Mouse (Mus musculus): Measurements from ENCODE around the gene Macrod2. TPM values are rescaled to one million over a fixed set of nuclear protein-coding genes. Genes with fewer than 3 reads are reported as not detected.

Gene Macrod2
- polyA plus RNA-seq, 1 experiment from 2014 or later: 31.1 TPM

GRCm38 (mm10) chr2:141728998-141729397, 1333.9 kb downstream of the Macrod2 start:
- Histone ChIP-seq H3K4me3 (ENCODE audit: low read depth, low read length) (no peak overlapping the region), H3K4me1 (ENCODE audit: insufficient read depth) (no peaks in the 10 kb centered on the region), H3K36me3 (ENCODE audit: insufficient read depth) (no peaks in the 10 kb centered on the region), H3K9me3 (ENCODE audit: low read depth, low read length) (no peaks in the 10 kb centered on the region), H3K9ac (no peak overlapping the region), H3K27ac (ENCODE audit: low read depth) (no peak overlapping the region), H3K4me2 (no peak overlapping the region), H3K27me3 (ENCODE audit: insufficient read depth, low read length) (no peaks in the 10 kb centered on the region)
- TF ChIP-seq CTCF (IDR thresholded peaks at IDR 0.05; ENCODE audit: low read depth): no peak
- no peak for DNase-seq
- 64% methylated on average over 4 of the region's 4 CpGs for WGBS
- no peak for ATAC-seq (ENCODE audit: insufficient read depth)

DNA sequence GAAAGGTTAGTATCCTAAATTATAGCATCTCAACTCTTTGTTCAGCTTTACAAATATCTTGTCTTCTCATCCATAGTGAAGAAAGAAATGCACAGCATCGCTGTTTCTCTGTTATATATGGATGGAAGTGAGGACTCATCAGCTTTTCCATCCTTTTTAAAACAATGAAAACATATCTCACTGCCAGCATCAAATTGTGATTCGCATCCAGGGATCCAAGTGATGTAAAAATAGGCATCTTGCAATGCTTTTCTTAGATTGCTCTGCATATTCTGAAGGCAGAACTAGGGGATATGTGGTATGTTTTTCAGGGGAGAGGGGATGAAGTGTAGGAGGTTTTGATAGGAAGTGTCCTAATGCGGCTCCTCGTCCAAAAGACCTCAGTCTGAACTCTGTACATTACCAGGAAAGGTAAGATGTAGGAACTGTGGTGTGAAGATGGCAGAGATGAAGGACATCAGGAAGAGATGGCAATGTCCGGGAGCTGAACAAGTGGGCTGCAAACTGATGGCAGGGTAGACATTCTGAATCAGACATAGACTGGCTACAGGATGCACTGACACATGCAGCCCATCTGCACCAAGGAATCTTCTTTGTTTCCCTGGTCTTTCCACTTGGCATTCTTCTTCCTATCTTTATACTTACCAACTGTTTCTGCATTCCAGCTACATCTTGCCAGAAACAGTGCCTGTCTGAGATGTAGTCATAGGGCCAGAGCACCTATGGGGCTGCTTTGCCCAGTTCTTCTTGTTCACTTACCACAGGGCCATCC, 1341.8 kb downstream of the Macrod2 start:
- Histone ChIP-seq H3K4me3 (ENCODE audit: low read depth, low read length) (no peak overlapping the region), H3K4me1 (ENCODE audit: insufficient read depth) (no peaks in the 10 kb centered on the region), H3K27ac (ENCODE audit: low read depth) (no peak overlapping the region), H3K9me3 (ENCODE audit: low read depth, low read length) (no peaks in the 10 kb centered on the region), H3K4me2 (no peak overlapping the region), H3K36me3 (ENCODE audit: insufficient read depth) (no peaks in the 10 kb centered on the region), H3K9ac (no peak overlapping the region), H3K27me3 (ENCODE audit: insufficient read depth, low read length) (no peaks in the 10 kb centered on the region)
- WGBS: 86% methylated on average over 5 of the region's 5 CpGs
- ATAC-seq (ENCODE audit: insufficient read depth) (no peak), DNase-seq (no peak)
- no peak for TF ChIP-seq CTCF (IDR thresholded peaks at IDR 0.05; ENCODE audit: low read depth)

- no peaks in the 10 kb centered on the region for H3K27me3 ChIP-seq (ENCODE audit: insufficient read depth, low read length)
These were observed 1343.6 kb downstream of the Macrod2 start for GRCm38 (mm10) chr2:141738702-141739101.

GRCm38 (mm10) chr2:141740318-141740717, 1345.2 kb downstream of the Macrod2 start:
- H3K36me3 ChIP-seq (ENCODE audit: insufficient read depth): no peaks in the 10 kb centered on the region
- H3K4me2 ChIP-seq: no peak overlapping the region
- no peak overlapping the region for H3K4me3 ChIP-seq (ENCODE audit: low read depth, low read length)
- H3K4me1 ChIP-seq (ENCODE audit: insufficient read depth): no peaks in the 10 kb centered on the region
- no peak overlapping the region for H3K9ac ChIP-seq
- H3K27ac ChIP-seq (ENCODE audit: low read depth): no peak overlapping the region
- no peaks in the 10 kb centered on the region for H3K9me3 ChIP-seq (ENCODE audit: low read depth, low read length)
- ATAC-seq (ENCODE audit: insufficient read depth) (no peak), DNase-seq (no peak)
- 75% methylated on average over 5 of the region's 5 CpGs for WGBS
- H3K27me3 ChIP-seq (ENCODE audit: insufficient read depth, low read length): no peaks in the 10 kb centered on the region
- no peak for TF ChIP-seq CTCF (IDR thresholded peaks at IDR 0.05; ENCODE audit: low read depth)

More at GRCm38 (mm10) chr2:141738702-141739101, 1343.6 kb downstream of the Macrod2 start:
- Histone ChIP-seq H3K9ac (no peak overlapping the region), H3K36me3 (ENCODE audit: insufficient read depth) (no peaks in the 10 kb centered on the region), H3K9me3 (ENCODE audit: low read depth, low read length) (no peaks in the 10 kb centered on the region), H3K4me3 (ENCODE audit: low read depth, low read length) (no peak overlapping the region), H3K4me1 (ENCODE audit: insufficient read depth) (no peaks in the 10 kb centered on the region), H3K4me2 (no peak overlapping the region), H3K27ac (ENCODE audit: low read depth) (no peak overlapping the region)
- DNase-seq: no peak
- no peak for TF ChIP-seq CTCF (IDR thresholded peaks at IDR 0.05; ENCODE audit: low read depth)
- WGBS: 43% methylated on average over 1 of the region's 1 CpGs
- ATAC-seq (ENCODE audit: insufficient read depth): no peak

DNA sequence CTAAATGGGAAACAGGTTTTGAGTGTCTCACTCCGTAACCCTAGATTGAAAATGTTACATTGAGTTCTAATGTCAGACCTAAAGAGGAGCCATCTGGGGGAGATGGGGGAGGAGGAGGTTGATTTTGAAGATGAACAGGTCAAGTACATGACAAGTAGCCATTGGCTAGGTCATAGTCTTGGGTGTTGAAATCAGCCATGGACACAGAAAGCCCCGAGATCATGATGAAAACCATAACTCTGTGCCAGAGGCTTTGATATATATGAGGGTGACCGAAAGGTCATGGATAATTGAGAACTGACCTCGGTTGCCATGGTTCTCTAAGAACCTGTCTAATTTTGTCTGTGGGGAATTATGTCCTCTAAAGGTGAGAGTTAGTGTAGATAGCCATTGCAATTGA, 1405.1 kb downstream of the Macrod2 start:
- no peak overlapping the region for H3K4me2 ChIP-seq
- H3K4me1 ChIP-seq (ENCODE audit: insufficient read depth): no peaks in the 10 kb centered on the region
- no peak overlapping the region for H3K4me3 ChIP-seq (ENCODE audit: low read depth, low read length)
- H3K36me3 ChIP-seq (ENCODE audit: insufficient read depth): no peaks in the 10 kb centered on the region
- WGBS: 65% methylated on average over 4 of the region's 4 CpGs
- H3K27me3 ChIP-seq (ENCODE audit: insufficient read depth, low read length): no peaks in the 10 kb centered on the region
- ATAC-seq (ENCODE audit: insufficient read depth) (no peak), DNase-seq (no peak)
- H3K27ac ChIP-seq (ENCODE audit: low read depth): no peak overlapping the region
- no peaks in the 10 kb centered on the region for H3K9me3 ChIP-seq (ENCODE audit: low read depth, low read length)
- no peak overlapping the region for H3K9ac ChIP-seq
- no peak for TF ChIP-seq CTCF (IDR thresholded peaks at IDR 0.05; ENCODE audit: low read depth)

DNA sequence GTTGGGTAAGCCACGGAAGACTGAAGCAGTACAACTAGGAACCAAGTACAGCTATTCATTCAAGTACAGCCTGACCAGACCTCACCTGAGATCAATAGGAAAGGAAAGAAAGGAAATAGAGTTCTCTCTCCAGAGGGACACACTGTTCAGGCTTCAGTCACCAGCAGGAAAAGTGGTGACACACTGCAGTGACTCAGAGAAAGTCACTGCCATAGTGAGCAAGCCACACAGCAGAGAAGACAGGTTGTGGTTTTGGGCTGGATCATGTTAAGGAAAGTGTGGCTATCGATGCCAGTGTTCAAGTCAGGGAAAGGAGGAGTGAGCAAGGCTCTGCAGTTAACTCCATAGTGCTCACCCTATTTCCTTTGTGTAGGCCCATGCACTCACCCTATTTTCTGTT, 1405.8 kb downstream of the Macrod2 start:
- H3K36me3 ChIP-seq (ENCODE audit: insufficient read depth): no peaks in the 10 kb centered on the region
- no peak overlapping the region for H3K27ac ChIP-seq (ENCODE audit: low read depth)
- ATAC-seq (ENCODE audit: insufficient read depth) (no peak), DNase-seq (no peak)
- H3K9ac ChIP-seq: no peak overlapping the region
- no peaks in the 10 kb centered on the region for H3K27me3 ChIP-seq (ENCODE audit: insufficient read depth, low read length)
- H3K4me1 ChIP-seq (ENCODE audit: insufficient read depth): no peaks in the 10 kb centered on the region
- TF ChIP-seq CTCF (IDR thresholded peaks at IDR 0.05; ENCODE audit: low read depth): no peak
- 74% methylated on average over 2 of the region's 2 CpGs for WGBS
- H3K4me2 ChIP-seq: no peak overlapping the region
- H3K4me3 ChIP-seq (ENCODE audit: low read depth, low read length): no peak overlapping the region
- H3K9me3 ChIP-seq (ENCODE audit: low read depth, low read length): no peaks in the 10 kb centered on the region

DNA sequence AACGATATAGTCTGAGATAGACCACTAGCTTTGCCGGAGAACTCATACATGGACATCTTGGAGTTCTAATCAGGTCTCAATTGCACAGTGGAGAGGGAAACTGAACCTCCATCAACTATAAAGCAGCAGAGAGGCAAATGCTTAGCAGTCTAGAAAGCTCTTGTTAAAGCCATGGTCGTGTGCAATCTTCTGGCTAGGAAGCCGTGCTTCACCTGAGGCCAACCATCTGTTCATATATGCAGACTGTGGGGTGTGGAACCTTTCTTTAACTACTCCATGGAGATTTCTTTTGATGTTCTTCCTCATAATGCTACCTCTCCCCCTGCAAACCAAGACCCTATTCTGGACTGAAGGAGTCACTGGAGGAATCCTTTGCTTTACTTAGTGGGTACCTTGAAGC, 1421.2 kb downstream of the Macrod2 start:
- Histone ChIP-seq H3K4me1 (ENCODE audit: insufficient read depth) (no peaks in the 10 kb centered on the region), H3K27me3 (ENCODE audit: insufficient read depth, low read length) (no peaks in the 10 kb centered on the region), H3K4me3 (ENCODE audit: low read depth, low read length) (no peak overlapping the region), H3K4me2 (no peak overlapping the region), H3K36me3 (ENCODE audit: insufficient read depth) (no peaks in the 10 kb centered on the region), H3K9me3 (ENCODE audit: low read depth, low read length) (no peaks in the 10 kb centered on the region), H3K9ac (no peak overlapping the region), H3K27ac (ENCODE audit: low read depth) (no peak overlapping the region)
- ATAC-seq (ENCODE audit: insufficient read depth): no peak
- no peak for DNase-seq
- no peak for TF ChIP-seq CTCF (IDR thresholded peaks at IDR 0.05; ENCODE audit: low read depth)
- WGBS: 90% methylated on average over 4 of the region's 4 CpGs
